Mouse (Mus musculus): ENCODE results near the gene Ubtd1. TPM values are rescaled to one million over a fixed set of nuclear protein-coding genes. Genes with fewer than 3 reads are reported as not detected.

Ubtd1 gene
- total and polyA plus RNA-seq, 3 experiments = 3.4 to 5.8 (median 3.6) TPM

DNA sequence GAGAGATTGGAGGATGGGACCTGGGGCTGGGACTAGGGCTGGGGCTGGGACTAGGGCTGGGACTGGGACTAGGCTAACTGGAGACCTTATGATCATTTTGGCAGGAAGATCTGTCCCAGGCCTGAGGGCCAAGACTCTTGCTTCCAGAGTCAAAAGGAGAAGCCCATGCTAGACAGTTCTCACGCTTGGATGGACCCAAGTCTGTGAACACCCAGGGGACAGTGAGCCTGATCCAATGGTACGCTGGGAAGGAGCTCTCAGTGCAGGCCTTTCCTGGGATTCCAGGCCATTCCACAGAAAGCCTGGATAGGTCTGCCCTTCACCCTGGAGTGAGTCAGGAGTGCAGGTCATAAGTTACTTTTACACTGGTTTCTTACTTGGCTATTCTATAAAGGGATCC is 93.5 kb downstream of the Ubtd1 start:
- H3K9ac ChIP-seq (ENCODE audit: insufficient read depth, low read depth) = no peak overlapping the region
- dilution Hi-C loops (cut with MboI; ENCODE audit: extremely low pct_ligation_motif_present, extremely low pct_unique_long_range_greater_than_20kb, low sequenced_read_pairs) = no loop called here
- no peaks in the 10 kb centered on the region for H3K79me2 ChIP-seq (replicated peaks; ENCODE audit: control insufficient read depth, extremely low read depth, insufficient read depth, poor library complexity, severe bottlenecking)
- H3K4me1 ChIP-seq (ENCODE audit: control insufficient read depth in 1 of 2, insufficient read depth in 2 of 2) = no peaks in the 10 kb centered on the region
- peaks cover 4% of the 10 kb centered on the region for H3K9me3 ChIP-seq (replicated peaks; ENCODE audit: low read length)
- DNase-seq (ENCODE audit: extremely low read depth) = no peak
- H3K4me2 ChIP-seq (ENCODE audit: insufficient read depth, low read depth, poor library complexity, severe bottlenecking) = no peak overlapping the region
- TF ChIP-seq RCOR1 (conservative IDR thresholded peaks at IDR 0.05; ENCODE audit: low read depth, low read length) (no peak), E2F4 (IDR thresholded peaks at IDR 0.05; ENCODE audit: insufficient replicate concordance, low read depth, low read length) (no peak), ZNF384 (IDR thresholded peaks at IDR 0.05; ENCODE audit: low read depth, low read length) (no peak), PAX5 (IDR thresholded peaks at IDR 0.05; ENCODE audit: low read length) (no peak), USF1 (IDR thresholded peaks at IDR 0.05; ENCODE audit: low read depth, low read length) (no peak), TBP (conservative IDR thresholded peaks at IDR 0.05; ENCODE audit: low read depth, low read length) (no peak), TCF12 (IDR thresholded peaks at IDR 0.05; ENCODE audit: low read depth, low read length) (no peak), POLR2AphosphoS2 (IDR thresholded peaks at IDR 0.05; ENCODE audit: low read depth, low read length) (no peak), MYC (IDR thresholded peaks at IDR 0.05; ENCODE audit: low read depth, low read length) (no peak), MXI1 (IDR thresholded peaks at IDR 0.05; ENCODE audit: low read depth, low read length) (no peak), MAFK (IDR thresholded peaks at IDR 0.05; ENCODE audit: insufficient replicate concordance, low read length) (no peak), SMC3 (IDR thresholded peaks at IDR 0.05; ENCODE audit: low read depth, low read length) (no peak), NRF1 (IDR thresholded peaks at IDR 0.05; ENCODE audit: low read depth, low read length) (no peak), SIN3A (IDR thresholded peaks at IDR 0.05; ENCODE audit: low read length) (no peak), CTCF (conservative IDR thresholded peaks at IDR 0.05 in 1 of 2, IDR thresholded peaks at IDR 0.05 in 1 of 2; ENCODE audit: low read depth in 2 of 2, low read length in 2 of 2) (no peak), POLR2A (IDR thresholded peaks at IDR 0.05; ENCODE audit: low read depth, low read length) (no peak), CHD1 (IDR thresholded peaks at IDR 0.05; ENCODE audit: low read depth, low read length) (no peak), MAZ (IDR thresholded peaks at IDR 0.05; ENCODE audit: low read depth, low read length) (no peak), CHD2 (IDR thresholded peaks at IDR 0.05; ENCODE audit: low read length) (no peak)
- H3K4me3 ChIP-seq (replicated peaks in 1 of 3; ENCODE audit: low read depth in 2 of 3, low read length in 2 of 3, poor library complexity in 1 of 3) = no peak overlapping the region
- in situ Hi-C loops (cut with MboI; ENCODE audit: low pct_ligation_motif_present, low pct_unique_long_range_greater_than_20kb, low sequenced_read_pairs) = no loop called here
- no peaks in the 10 kb centered on the region for H3K36me3 ChIP-seq (replicated peaks in 1 of 2; ENCODE audit: control insufficient read depth in 1 of 2, insufficient read depth in 1 of 2, low read length in 1 of 2)
- H3K27me3 ChIP-seq (replicated peaks) = peaks cover 7% of the 10 kb centered on the region
- no peak overlapping the region for H3K27ac ChIP-seq (ENCODE audit: insufficient read depth, low read depth)

DNA sequence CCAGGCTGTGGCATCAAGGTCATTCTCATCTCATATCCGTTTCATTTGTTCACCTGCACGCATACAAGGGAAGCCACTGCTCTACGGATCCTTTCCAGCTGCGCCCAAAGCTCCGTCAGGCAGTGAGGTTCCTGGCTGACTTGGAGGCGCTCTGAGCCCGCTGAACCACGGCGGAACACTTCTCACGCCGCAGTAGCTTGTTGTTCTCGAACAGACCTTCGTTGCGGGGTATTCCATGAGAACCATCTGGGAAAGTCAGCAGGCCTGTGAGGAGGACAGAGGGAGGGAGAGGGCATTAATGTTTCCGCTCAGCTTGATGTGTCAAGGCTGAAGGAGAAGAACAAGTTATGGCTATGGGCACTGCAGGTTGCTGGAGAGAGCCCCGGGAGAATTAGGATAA is 94.4 kb downstream of the Ubtd1 start:
- no peak overlapping the region for H3K4me3 ChIP-seq (replicated peaks in 1 of 3; ENCODE audit: low read depth in 2 of 3, low read length in 2 of 3, poor library complexity in 1 of 3)
- no peaks in the 10 kb centered on the region for H3K9me3 ChIP-seq (replicated peaks; ENCODE audit: low read length)
- dilution Hi-C loops (cut with MboI; ENCODE audit: extremely low pct_ligation_motif_present, extremely low pct_unique_long_range_greater_than_20kb, low sequenced_read_pairs) = no loop called here
- no peak overlapping the region for H3K27ac ChIP-seq (ENCODE audit: insufficient read depth, low read depth)
- no peaks in the 10 kb centered on the region for H3K79me2 ChIP-seq (replicated peaks; ENCODE audit: control insufficient read depth, extremely low read depth, insufficient read depth, poor library complexity, severe bottlenecking)
- DNase-seq (ENCODE audit: extremely low read depth) = no peak
- H3K36me3 ChIP-seq (replicated peaks in 1 of 2; ENCODE audit: control insufficient read depth in 1 of 2, insufficient read depth in 1 of 2, low read length in 1 of 2) = no peaks in the 10 kb centered on the region
- no peak overlapping the region for H3K9ac ChIP-seq (ENCODE audit: insufficient read depth, low read depth)
- H3K4me2 ChIP-seq (ENCODE audit: insufficient read depth, low read depth, poor library complexity, severe bottlenecking) = no peak overlapping the region
- peaks cover 7% of the 10 kb centered on the region for H3K27me3 ChIP-seq (replicated peaks)
- in situ Hi-C loops (cut with MboI; ENCODE audit: low pct_ligation_motif_present, low pct_unique_long_range_greater_than_20kb, low sequenced_read_pairs) = no loop called here
- TF ChIP-seq CTCF (conservative IDR thresholded peaks at IDR 0.05 in 1 of 2, IDR thresholded peaks at IDR 0.05 in 1 of 2; ENCODE audit: low read depth in 2 of 2, low read length in 2 of 2) = no peak
- TF ChIP-seq MYC (IDR thresholded peaks at IDR 0.05; ENCODE audit: low read depth, low read length) = no peak
- no peak for TF ChIP-seq MAX (IDR thresholded peaks at IDR 0.05; ENCODE audit: low read length)
- no peak for TF ChIP-seq MAZ (IDR thresholded peaks at IDR 0.05; ENCODE audit: low read depth, low read length)
- TF ChIP-seq CHD2 (IDR thresholded peaks at IDR 0.05; ENCODE audit: low read length) = no peak
- no peak for TF ChIP-seq JUN (IDR thresholded peaks at IDR 0.05; ENCODE audit: insufficient read depth, low read depth, low read length)
- no peak for TF ChIP-seq NELFE (IDR thresholded peaks at IDR 0.05; ENCODE audit: low read depth, low read length)
- TF ChIP-seq POLR2A (IDR thresholded peaks at IDR 0.05; ENCODE audit: low read depth, low read length) = no peak
- no peaks in the 10 kb centered on the region for H3K4me1 ChIP-seq (ENCODE audit: control insufficient read depth in 1 of 2, insufficient read depth in 2 of 2)

Data from CH12.LX (cell line).